Mouse (Mus musculus) lung, postnatal 36 days (tissue): Measurements from ENCODE around the gene Agpat4.

Experiments used
- DNase-seq: peaks from one replicate; pipeline ENCODE4 v3.0.0; 2022; ENCODE audit warnings: mixed read lengths

The Agpat4 gene

DNA sequence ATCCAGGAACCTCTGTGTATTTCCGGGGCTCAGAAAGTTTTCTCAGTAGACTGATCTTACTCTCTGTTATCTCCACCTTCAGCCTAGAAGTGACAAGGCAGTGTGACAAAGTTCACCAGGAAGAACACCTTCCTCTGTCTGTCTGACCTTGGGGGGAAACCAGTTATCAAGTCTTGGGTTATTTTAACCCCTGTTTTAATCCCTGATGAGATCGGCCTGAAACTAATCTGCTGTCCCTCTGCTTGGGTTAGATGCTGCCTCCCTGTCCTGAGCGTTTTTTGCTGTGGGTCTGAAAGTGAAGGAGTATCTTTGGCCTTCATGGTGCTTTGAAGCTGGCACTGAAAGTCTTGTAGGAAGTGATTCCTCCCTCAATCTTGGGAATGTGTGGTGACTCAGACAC is 4.7 kb downstream of the Agpat4 start:
- DNase-seq = no peak

DNA sequence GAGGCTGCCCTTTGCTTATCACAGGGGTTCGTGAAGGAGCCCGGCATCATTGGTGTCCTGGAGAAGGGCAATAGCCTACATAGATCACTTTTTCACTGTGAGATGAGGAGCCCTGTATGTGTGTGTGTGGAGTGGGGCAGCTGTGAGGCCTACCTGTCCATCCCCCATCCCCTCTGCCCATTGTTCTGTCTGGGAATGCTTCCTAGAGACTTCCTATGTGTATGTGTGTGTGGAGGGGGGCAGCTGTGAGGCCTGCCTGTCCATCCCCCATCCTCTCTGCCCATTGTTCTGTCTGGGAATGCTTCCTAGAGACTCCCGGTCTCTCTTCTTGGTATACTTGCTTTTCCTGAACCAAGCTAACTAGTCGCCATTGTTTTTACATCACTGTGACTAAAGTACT is 8.6 kb downstream of the Agpat4 start:
- no peak for DNase-seq

DNA sequence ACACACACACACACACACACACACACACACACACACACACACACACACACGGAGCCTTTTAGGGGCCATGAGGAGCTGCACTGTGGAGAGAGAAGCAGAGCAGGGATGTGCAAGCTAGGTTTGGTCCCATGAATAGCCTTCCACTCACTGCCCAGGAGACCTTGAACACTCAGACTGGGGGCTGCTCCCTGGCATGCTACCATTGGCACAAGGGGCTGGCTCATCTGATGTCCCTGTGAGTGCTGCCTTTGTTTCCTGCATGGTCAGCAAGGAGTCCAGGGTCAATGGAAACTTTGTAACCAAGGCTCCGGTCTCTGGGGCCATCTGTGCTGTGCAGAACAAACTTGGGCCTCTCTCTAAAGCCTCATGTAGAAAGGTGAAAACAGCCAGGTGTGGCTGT is 10.5 kb downstream of the Agpat4 start:
- no peak for DNase-seq

GRCm38 (mm10) chr17:12131171-12131570 is 12.7 kb downstream of the Agpat4 start:
- DNase-seq = peak; percentile 80

DNA sequence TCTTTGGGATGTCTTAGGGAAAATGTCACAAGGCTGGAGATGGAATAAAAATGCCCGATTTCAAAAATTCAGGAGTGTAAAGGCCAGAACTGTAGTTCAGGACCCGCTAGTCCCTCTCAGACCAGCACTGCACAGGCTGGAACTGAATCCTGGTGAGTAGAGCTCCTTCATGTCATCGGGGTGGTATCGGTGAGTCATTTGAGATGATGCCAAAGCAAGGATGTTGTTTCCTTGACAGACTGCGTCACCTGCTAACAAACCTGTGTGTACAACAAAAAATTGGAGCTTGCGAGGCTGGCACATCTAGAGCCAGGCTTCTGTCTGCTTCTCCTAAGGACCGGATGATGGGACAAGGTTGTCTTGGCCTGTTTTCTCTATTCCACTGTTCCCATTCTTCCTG is 13.1 kb downstream of the Agpat4 start:
- no peak for DNase-seq

DNA sequence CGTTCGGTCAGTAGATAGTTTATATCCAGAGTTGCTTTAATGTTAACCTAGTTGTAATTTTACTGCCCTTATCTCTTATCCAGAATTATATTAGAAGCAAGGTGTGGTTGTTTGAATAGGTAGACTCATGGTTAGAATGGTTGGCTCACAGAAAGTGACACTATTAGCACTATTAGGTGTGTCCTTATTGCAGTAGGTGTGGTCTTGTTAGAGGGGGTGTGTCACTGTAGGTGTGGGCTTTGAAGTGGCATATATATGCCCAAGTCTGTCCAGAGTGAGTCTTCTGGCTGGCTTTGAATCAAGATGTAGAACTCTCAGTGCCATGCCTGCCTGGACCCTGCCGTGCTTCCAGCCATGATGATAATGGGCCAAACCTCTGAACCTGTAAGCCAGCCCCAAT is 14.4 kb downstream of the Agpat4 start:
- no peak for DNase-seq

DNA sequence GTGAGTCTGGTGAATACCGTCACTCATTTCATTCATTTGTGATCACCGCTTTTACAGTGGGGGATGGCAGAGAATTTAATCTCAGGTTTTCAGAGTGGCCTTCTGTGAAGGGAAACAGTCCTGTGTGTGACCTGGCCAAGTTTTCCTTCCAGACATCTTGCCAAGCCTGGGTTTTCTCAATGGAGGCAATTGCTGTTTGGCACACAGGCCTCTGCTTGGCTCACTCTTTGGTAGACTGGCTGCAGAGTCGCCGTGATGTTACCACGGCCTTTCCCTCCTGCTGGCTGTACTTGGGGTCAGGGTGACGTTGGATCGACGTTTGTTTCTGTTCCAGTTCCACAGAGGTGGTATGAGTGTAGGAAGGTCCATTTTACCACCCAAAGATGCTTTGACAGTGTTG is 15.5 kb downstream of the Agpat4 start:
- DNase-seq = no peak

GRCm38 (mm10) chr17:12134975-12135633 is 16.6 kb downstream of the Agpat4 start:
- peak; percentile 68 for DNase-seq

DNA sequence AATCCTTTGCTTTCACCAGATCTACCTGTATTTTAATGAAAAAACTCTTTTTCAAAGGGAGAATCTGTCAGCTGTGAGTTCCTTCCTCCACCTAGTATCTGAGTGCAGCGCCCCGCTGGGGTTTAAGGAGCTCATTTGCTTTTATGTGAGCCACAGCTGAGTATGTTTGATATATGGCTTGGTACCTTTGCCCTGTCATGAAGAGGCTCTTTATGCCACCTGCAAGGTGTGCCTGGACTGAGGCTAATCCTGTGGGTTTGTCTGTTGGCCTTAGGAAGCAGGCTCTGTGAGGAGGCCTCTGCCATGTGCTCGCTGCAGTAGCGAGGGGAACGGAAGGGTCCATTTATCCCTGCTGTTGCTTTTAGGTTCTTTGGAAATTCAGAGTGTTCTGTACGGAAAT is 19.9 kb downstream of the Agpat4 start:
- DNase-seq = no peak

DNA sequence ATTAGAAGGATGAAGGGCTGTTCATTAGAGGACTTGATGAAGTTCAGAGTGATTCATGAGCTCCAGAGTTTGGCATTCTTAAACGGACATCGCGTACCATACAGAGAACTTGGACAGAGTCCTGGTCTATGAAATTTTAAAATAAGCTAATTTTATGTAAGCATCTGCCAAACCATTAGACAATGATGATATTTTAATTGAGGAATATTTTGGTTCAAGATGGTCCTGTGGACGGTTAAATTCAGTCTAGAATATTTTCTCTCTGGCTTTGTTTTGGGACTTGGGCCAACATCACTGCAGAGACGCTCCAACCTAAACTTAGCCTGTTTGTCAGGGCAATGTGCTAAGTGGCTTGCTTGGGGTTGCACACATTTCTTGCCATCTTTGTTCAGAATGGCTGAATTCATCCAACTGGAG is 25.5 kb downstream of the Agpat4 start:
- no peak for DNase-seq

- peak; percentile 86 for DNase-seq
Measured at GRCm38 (mm10) chr17:12146132-12146681, 27.7 kb downstream of the Agpat4 start.

GRCm38 (mm10) chr17:12147830-12148229 is 29.3 kb downstream of the Agpat4 start:
- DNase-seq = no peak

DNA sequence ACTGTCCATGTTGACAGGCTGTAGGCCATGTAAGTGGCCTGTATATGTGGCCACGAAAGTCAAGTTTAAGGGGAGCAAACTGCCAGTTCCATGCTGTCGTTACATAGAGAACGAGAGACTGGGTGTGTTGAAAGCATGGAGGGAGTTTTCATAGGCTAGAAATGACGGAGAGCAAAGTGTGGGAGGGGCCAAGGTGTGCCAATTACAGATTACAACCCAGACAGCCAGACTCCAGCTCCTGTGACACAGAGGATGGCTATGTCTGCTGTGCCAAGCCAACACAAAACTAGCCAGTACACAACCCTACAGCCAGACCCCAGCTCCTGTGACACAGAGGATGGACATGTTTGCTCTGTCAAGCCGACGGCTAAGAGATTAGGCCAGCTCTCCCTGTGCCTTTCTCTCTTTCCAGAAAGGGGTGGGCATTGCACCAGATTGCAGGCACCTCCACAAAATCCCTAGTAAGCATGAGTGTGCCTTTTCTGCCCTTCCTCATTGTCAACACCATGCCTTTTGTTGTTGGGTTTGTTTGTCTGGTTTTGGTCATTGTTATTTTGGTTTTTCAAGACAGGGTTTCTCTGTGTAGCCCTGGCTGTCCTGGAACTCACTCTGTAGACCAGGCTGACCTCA is 30.8 kb downstream of the Agpat4 start:
- DNase-seq = no peak

DNA sequence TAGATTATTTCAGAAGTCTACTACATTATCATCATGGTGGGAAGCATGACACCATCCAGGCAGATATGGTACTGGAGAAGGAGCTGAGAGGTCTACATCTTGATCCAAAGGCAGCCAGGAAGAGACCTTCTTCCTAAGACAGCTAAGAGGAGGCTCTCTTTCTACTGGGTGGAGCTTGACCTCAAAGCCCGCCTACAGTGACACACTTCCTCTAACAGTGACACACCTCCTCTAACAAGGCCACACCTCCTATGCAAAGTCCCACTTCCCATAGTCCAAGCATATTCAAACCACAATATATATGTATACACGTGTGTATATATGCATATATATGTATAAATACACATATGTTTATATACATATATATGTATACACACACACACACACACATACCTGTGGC is 32.5 kb downstream of the Agpat4 start:
- no peak for DNase-seq

- DNase-seq = no peak
Measured at GRCm38 (mm10) chr17:12154260-12154659, 35.8 kb downstream of the Agpat4 start.

- DNase-seq = no peak
Measured at GRCm38 (mm10) chr17:12155236-12155635, 36.7 kb downstream of the Agpat4 start.

GRCm38 (mm10) chr17:12155872-12156271 is 37.4 kb downstream of the Agpat4 start:
- DNase-seq = peak; percentile 47

DNA sequence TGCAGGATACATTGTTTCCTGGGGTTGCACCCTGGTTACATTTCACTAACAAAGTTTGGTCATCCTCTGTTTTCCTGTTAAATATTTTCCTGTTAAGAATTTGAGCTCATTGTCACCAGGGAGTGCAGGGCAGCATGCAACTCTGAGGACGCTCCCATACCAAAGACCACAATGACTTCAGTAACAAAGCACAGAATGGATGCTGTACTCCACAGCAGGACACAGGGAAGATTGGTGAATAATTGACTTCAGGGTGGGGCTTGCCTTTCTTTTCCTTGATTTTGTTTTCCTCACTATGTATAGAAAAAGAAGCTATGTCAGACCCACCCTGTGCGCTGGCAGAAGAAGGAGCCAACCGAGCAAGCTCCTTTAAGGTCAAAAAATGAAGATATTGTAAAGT is 38.2 kb downstream of the Agpat4 start:
- no peak for DNase-seq

DNA sequence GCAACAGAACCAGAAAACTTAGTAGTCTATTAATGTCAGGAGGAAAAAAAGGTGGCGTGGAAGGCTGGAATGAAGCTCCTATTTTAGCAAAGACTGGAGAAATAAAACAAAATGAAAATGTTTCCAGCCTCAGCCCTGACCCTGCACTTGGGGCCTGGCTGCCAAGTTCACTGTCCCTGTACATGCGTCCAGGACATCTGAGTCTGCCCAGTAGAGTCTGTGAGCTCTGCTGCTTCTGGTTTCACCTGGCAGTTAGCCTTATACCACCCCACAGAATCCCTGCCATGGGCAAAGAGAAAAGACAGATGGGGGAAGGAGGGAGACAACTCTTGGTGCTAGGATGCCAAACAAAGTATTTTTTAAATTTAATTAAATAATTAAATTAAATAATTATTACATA is 38.7 kb downstream of the Agpat4 start:
- DNase-seq = no peak

DNA sequence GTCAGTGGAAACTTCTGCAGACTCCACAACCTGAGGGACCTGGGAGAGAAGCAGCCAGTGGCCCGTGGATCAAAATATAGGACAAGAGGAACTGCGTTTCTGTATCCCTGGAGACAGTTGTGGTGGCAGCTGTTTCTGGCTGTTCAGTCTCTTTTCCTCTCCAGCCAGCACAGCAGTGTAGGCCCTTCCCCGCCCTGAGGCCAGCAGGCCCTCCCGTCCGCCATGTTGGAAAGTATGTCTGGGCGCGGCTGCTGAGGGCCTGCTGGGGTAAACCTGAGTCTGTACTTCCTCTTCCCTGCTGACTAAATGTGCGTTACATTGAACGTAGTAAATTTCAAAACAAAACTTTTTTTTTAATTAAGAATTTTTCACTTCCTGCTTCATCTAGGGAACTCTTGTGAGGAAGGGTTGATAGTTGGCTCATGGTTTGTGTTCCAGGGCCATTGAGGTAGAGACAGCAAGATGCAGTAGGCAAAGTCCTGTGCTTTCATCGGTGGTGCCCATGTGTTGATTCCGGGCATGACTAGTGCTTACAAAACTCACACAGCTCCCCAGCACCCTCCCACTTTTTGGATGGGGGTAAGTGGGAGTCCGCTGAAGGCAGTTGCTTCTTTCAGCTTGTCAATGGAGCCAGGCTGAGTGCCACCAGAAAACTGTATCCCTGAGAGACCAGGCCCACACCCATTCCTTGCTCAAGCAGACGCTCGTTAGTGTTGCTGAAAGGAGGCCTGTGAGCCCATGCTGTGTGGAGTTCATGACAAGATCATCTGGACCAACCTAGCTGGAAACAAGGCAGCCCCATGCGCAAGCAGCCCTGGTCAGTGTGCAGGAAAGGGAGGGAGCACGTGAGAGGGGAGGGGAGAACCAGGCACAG is 40.9 kb downstream of the Agpat4 start:
- peak; percentile 46 for DNase-seq

GRCm38 (mm10) chr17:12160061-12160421 is 41.5 kb downstream of the Agpat4 start:
- DNase-seq = no peak

GRCm38 (mm10) chr17:12160540-12160939 is 42.0 kb downstream of the Agpat4 start:
- no peak for DNase-seq

GRCm38 (mm10) chr17:12160984-12161764 is 42.7 kb downstream of the Agpat4 start:
- peak; percentile 66 for DNase-seq
